Mouse (Mus musculus) liver, embryonic 13.5 days (tissue): ENCODE data around the gene Ndufb2. TPM values are rescaled to one million over a fixed set of nuclear protein-coding genes. Genes with fewer than 3 reads are reported as not detected.

Experiments
- polyA plus RNA-seq: library from polyadenylated mRNA; unstranded; fragments of >200 nt; fragmentation: Nextera tagmentation; extraction: Ambion mirVana; gene quantifications from 2 replicates; pipeline ENCODE4 v1.2.1, GENCODE M21; 2015

Gene Ndufb2
- polyA plus RNA-seq, 1 experiment from 2014 or later, result 270 TPM

Other genes starting within 250 kb of the Ndufb2 start
- 6.8 and 8.0 TPM in 2 replicates for gene Slc37a3, start 214.9 kb upstream of the Ndufb2 start, polyA plus RNA-seq
- 0.18 and 0.27 TPM in 2 replicates for gene Rab19, start 211.4 kb upstream of the Ndufb2 start, polyA plus RNA-seq
- gene Mkrn1, start 172.1 kb upstream of the Ndufb2 start, polyA plus RNA-seq, result 197 and 202 TPM in 2 replicates
- 1.9 and 2.1 TPM in 2 replicates for gene Dennd2a, start 34.7 kb upstream of the Ndufb2 start, polyA plus RNA-seq
- 8.9 and 9.4 TPM in 2 replicates for gene Adck2, start 18.7 kb upstream of the Ndufb2 start, polyA plus RNA-seq
- gene Gm42420, start 6.8 kb upstream of the Ndufb2 start, polyA plus RNA-seq, result 1.0 and 1.4 TPM in 2 replicates
- gene Braf, start 132.9 kb downstream of the Ndufb2 start, polyA plus RNA-seq, result 6.2 and 8.0 TPM in 2 replicates
- gene Mrps33, start 218.4 kb downstream of the Ndufb2 start, polyA plus RNA-seq, result 96.2 and 110 TPM in 2 replicates